Mouse (Mus musculus): ENCODE measurements around the gene Cacnb4.
A peak's percentile ranks its signal among the peaks of the same experiment; 100 is the strongest.

Cacnb4 gene

DNA sequence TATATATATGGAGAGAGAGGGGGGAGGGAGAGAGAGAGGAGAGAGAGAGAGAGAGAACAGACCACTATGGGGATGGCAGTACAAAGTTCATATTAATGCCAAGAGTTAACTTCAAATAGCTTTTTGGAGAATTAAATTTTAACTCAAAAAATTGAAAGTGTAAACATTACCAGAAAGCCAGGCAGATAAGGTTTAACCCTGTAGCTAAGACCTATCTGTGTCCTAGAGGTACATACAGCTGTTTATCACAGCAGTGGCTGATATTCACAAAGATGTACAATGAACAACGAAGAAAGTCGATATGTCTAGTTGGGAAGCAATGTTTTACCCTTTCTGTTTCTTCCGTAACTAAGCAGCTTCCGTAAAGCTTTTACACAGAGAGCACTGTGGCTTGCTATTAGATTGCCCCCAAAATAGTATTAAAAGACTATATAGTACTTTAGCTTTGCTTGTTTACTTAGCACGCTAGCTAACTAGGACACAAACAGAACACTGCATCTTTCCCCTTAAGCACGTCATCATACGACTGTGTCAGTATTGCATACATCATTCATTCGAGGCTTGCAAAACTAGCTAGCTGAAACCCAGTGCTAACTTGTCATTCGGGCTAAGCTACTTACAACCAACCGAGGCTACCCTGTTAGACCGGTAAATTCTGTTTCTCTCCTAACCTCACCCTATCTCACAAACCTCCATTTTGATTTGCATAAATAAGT lies 72.5 kb downstream of the Cacnb4 start:
- DNase-seq, result no peak

DNA sequence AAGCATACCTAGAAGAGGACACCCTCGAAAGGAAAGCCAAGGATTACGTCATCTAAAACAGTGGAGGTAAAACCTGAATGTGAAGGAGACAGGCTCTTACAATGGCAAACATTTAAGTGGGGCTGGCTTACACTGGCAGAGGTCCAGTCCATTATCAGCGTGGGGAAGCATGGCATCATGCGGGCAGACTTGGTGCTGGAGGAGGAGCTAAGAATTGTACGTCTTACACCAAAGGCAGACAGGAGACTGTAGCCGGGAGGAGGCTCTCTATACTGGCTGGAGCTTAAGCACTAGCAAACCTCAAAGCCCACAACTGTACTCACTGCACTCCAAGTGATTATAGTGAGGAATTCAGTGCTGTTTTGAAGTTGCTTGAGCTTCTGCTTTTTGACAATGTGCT lies 73.2 kb downstream of the Cacnb4 start:
- peak; percentile 63 for DNase-seq

DNA sequence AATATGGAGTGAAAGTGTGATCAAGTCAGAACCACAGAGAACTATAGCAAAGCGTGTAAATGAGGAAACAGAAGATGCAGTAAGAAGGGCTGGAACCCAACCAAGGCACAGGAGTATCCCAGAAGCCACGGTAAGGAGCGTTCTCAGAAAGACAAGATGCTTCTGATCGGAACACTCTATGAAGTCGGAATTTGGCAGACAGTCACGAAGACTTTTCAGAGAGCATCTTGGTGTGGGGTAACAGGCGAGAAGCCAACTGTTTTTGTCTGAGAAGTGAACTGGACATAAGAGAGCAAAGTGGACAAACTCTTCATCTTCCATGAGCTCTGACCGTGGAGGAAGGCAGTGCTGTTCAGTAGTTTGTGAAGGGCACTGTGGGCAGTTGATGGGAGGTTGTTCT lies 73.7 kb downstream of the Cacnb4 start:
- DNase-seq, result peak; percentile 32

DNA sequence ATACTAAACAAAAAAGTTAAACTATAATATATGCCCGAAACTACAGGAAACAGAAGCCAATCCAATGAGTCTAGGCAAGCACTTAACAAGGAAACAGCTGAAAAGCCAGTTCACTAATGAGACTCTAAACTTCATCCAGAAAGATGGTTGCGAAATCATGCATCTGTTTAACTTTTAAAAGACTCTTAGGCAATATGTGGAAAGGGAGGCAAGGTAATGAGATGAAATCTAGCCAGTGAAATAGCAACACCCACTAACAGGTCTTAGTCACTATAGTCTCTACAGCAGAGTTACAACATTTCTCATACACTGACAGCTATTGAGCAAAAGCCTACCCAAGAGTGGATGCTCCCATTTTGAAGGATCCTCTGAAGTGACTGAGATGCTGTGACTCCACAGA lies 74.4 kb downstream of the Cacnb4 start:
- peak; percentile 28 for DNase-seq

DNA sequence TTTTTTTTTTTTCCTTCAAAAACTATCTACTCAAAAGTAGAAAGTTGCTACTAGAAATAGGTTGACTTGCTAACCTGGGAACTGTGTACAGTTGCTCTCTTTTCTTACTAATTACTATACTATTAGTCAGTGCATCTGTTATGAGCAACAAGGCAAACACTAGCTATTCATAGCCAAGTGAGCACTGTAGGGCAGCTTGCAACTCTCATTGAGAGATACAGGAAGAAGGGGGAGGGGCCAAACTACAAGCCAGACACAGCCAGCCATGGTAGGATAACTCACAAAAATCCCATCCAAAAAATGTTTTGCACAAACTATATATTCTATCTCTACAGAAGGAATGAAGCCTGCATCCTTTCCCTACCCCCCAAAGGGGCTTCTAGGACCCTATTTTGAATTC lies 79.1 kb downstream of the Cacnb4 start:
- DNase-seq, result no peak

DNA sequence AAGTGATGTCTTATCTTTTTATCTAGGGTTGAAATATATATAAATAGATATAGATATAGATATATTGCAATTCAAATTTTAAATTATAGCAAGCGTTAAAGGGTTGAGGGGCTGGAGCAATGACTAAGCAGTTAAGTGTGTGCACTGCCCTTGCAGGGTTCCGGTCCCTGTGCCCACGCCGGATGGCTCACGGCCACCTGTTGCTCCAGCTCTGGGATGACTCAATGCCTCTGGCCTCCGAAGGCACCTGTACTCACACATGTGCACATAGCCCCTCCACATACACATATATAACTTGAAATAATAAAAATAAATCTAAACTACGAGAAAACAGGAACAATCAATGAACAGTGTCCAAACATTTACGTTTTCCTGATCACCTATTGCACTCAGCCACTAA lies 82.8 kb downstream of the Cacnb4 start:
- DNase-seq, result no peak

DNA sequence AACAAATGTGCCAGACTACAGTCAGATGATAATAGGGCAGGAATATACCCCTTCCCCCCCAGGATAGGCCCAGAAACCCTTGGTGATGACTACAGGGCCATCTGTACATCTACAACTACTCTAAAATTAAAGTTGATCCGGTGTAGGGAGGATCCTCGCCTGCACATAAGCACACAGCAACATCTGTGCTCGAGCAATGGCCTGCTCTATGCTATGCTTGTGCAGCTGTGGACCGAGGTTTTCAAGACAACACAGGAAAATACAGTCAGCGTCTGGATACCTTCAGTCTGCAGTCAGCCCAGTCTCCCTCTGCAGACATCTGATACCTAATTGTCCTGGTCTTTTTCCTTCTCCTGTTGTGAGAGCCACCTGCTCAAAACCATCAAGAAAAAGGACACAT lies 83.4 kb downstream of the Cacnb4 start:
- no peak for DNase-seq

DNA sequence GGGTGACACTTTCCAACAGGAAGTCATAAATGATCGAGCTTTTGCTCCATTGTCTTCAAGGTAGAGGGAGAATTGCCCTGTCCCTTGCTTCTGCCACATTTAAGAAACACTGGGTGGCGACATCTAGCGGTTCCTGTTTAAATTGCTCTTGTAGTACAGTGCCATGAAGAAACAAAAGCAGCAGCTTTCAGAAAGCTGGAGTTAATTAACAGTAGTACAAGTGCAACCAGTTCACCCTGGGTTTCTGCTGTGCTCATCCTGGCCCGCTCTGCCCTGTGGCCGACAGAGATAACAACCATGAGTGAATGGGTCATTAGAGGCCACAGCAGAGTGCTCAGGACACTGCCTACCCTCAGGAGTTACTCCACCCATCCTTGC lies 85.7 kb downstream of the Cacnb4 start:
- DNase-seq, result peak; percentile 85

DNA sequence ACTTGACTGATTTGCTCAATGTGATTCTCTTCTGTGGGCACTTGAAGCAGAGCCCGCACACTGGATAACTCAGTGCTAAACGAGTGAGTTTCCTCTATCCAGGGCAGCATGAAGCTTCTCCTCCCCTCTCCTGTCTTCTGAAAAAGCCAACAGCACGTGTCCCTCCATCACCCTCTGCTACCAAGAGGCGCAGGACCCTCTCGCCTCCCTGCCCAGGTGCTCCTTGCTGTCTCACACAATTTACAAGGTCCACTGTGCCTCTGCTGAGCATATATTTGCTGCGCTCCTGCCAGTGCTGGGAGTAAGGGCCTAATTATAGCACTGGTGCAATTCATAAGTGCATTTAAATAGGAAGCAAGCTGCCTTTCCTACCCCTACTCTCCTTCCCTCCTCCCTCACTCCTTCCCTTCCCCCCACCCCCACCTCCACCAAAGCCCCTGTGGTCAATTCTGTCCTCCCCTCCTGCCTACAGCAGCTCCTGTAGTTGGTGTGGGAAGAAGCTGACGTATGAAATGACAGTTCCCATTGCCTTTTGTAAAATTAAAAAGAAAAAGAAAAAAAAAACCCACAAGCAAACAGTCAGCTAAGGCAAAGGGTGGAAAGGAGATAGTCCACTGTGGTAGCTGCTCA lies 86.2 kb downstream of the Cacnb4 start:
- no peak for DNase-seq

DNA sequence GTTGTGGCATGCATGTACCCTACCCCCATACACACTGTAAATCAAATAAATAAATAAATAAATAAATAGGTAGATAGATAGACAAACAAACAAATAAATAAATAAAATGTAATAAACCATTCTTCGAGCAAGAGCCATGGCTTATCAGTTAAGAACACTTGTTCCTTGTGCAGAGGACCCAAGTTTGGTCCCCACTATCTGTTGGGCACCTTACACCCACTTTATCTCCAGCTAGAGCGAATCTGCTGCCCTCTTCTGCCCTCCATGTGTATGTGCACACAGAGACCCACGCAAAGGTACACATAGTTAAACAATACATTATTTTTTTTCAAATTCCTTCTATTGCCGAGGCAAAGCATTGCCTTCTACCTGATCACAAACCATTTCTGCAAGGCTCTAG lies 87.1 kb downstream of the Cacnb4 start:
- no peak for DNase-seq

DNA sequence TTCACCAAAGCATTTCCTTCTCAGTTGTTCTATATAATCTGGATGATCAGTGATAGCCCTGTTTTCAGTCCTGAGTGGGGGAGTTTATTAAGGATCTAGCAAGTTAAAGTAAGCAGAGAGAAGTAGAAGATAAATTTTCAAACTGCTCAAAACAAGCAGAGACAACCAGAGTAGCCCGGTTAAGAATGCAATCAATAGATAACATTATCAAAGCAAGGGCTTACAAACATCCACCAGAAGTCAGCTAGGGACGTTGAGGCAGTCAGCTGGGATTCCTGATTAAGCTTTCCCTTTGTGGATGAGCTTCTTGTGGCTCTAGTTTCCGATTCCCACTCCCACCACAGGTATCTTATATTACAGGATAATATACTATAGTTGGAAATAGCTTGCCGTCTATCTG lies 91.2 kb downstream of the Cacnb4 start:
- DNase-seq, result no peak

DNA sequence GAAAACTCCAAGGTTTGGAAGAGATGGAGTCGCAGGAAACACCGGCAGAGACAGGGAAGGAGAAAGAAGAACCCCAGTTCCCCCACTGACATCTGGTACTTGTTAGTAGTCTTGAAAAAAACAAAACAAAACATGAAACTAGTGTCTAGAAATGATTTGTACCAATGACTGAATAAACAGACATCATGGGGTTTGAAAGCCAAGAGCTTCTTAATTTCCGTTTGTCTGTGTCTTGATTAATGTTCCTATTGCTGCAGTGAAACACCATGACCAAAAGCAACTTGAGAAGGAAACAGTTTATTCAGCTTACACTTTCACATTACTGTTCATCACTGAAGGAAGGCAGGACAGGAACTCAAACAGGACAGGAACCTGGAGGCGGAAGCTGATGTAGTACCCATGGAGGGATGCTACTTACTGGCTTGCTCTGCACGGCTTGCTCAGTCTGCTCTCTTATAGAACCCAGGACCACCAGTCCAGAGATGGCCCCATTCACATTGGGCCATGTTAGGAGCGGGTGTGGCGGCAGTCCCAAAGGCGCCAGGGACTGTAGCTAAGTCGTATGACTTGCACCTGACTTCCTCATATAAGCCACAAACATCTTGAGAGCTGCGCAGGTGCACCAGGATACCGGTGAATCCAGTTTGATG lies 95.4 kb downstream of the Cacnb4 start:
- DNase-seq, result no peak

DNA sequence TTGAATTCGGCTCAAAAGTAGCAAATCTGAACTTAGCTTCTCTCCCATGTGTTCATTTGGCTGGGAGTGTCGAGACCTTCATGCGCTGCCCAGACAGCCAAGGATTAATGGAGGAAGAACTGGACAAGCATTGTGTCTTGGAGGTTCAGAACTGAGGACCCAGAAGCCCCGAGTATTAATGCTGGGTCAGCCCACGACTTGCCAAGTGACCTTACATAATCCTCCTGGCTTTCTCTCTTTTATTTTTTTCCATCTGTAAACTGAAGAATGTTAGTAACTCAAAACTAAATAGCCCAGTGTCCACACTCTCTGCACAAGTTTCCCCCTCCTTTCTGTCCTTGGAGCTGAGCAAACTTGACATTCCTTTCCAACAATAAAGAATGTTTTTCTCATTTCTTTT lies 95.9 kb downstream of the Cacnb4 start:
- DNase-seq, result peak; percentile 49

DNA sequence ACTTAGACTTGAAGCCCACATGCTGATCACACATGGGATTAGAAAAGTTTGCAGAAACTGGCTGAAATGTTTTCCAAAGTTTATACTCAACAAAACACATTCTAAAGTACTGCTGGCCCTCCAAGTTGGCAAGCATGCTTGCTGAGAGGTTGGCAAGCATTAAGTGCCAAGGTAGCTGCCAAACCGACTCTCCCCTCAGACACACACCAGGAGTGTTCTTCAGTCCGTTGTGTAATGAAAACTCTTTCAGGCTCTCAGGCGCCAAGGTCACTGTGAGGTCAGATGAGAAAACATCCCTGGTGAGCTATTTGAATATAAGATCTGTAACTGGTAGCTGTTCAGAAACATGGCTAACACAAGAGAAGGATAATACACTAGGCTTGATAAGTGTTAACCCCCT lies 97.8 kb downstream of the Cacnb4 start:
- peak; percentile 74 for DNase-seq

DNA sequence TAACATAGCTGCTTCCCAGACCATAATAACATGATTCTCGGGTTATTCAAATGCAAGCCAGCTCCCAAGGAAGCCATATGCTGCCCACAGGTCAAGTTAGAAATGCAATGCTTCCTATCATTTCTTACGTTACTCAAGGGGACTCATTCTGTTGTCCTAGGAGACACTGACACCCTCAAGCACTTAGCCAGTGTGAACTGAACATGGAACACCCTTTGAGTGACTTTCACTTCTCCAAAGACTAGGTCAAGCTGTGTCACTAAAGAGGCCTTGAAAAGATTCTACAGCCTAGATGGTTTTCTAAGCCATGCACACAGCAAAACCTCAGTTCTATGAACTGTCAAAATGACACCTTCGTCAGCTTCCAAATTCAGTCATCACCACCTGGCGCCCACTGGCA lies 98.9 kb downstream of the Cacnb4 start:
- DNase-seq, result no peak

DNA sequence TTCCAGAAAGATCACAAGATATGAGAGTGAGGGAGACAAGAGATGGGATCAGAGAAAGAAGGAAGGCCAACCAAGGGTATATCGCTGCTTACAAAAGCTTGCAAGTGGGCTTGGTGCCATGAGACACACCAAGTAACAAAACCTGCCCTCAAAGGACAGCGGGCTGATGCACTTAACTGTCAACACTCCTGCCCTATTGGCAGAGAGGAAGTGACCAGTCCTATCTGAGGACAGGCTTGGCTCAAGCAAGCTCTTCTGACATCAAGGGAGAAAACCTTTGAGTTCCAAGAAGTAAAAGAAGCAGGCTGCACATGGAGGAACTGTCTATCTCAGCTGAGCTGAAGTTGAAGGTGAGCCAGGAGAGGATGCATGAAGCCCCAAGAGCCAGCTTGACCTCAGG lies 100.1 kb downstream of the Cacnb4 start:
- no peak for DNase-seq

DNA sequence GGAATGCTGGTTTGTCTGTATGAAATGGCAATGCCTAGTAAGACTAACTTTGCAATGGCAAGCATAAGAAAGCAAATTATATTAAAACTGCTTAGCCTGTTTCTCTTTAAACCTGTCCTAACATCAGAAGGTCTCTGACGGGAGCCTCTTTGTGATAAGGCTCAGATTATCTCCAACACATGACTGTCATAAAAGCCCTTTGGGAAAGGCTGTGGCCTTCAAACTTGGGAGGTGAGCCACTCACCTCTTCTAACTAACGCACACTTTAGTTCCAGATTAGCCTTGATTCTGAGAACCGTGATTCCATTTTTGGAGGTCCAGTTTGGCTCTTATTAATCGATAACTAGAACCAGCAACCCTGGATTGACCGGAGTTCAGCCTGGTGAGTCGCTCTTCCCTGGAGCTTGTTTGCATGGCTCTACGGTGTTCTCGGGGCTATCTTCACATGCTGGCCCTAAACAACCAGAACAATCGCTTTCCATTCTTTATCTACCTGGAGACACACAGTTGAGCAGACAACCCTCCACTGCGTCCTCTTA lies 100.9 kb downstream of the Cacnb4 start:
- no peak for DNase-seq

DNA sequence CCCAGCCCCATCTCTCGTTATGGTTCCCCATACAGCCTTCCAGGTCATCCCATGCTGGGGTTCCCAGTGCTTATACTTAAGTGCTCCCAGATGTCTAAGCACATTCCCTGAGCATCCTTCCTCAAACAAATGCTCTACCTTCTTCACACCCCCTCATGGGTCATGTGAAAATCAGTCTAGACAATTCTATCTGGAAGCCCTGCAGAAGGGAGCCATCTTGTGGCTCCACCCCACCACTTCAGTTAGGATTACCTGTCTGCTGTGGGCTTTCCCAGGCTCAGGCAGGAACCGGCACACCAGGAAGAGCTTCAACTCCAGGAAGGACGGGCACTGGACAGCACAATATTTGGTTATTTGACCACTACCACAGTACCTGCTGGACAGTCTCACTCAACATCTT lies 101.7 kb downstream of the Cacnb4 start:
- DNase-seq, result no peak

DNA sequence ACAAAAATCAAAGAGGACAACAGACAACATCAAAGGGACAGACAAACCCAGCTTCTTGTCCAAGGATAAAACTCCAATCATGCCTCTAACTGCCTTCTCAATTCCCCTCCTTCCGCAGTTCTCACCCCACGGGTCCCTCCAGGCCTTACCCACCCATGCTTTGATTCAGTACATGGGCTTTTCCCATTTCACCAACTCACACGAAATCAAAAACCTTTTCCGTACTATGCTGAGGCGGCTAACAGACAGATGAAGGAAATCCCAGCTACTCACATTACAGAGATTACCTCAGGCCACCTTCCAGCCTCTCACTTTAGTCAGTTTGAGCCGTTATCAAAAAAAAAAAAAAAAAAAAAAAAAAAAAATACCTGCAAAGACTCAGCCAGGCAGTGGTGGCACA lies 104.4 kb downstream of the Cacnb4 start:
- no peak for DNase-seq

DNA sequence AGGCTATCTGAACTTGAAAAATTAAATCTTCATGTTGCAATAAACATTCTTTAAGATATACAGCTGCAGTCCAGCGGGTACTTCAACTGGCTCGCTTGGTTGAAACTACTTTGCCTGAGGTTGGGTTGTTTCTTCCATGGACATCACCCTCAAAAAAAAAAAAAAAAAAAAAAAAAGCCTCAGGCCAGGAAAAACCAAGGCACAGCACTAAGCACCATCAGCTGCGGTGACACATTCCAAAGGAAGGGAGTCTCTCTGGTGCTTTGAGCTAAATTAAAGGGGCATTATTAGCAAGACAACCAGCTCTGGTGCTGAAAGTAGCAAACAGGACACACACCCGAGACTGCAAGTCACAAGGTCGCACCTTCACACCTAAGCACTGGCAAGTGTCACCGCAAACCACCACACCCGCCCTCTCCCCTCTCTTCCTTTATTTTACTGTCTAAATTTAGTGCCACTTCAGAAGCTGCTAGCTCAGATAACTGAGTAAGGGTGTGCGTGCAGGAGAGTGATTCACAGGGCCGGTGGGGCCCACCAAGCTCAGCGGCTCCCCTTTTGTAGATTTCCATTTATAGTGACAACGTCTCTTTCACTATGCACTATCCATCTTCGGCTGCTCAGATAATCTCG lies 105.2 kb downstream of the Cacnb4 start:
- no peak for DNase-seq

DNA sequence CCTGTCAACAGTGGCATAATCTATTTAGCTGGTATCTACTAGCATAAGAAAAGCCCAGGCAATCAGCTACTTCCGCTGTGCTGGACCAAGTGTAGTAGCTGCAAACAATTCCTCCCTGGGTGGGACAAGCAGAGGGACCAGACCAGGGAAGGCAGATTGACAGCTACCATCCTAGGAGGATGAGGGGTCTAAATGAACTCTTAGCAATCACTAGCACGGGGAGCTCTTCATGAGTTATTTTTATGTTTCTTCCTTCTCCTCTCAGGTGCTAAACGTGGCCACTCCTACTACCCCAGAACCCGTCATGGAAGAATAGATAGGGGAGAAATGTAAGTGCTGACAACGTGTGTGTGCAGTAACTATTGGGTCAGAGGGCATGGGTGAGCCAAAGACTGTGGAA lies 105.8 kb downstream of the Cacnb4 start:
- no peak for DNase-seq

DNA sequence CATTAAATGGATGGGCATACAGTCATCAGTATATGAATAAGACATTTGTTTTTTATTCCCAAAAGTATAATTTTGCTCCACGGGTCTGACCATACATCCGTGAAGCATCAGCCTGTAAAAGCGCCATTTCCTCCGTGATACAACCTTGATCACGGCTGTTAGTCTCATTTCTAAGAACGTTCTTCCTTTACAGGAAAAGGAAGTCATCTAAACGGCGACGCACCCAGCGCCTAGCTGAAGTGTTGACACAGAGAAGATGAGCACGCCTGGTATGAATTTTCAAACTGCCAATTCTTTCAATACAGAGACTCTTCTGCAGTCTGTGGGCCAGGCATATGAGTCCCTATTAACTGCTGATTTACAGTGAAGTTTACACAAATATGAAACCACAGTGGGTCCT lies 106.5 kb downstream of the Cacnb4 start:
- DNase-seq, result no peak

DNA sequence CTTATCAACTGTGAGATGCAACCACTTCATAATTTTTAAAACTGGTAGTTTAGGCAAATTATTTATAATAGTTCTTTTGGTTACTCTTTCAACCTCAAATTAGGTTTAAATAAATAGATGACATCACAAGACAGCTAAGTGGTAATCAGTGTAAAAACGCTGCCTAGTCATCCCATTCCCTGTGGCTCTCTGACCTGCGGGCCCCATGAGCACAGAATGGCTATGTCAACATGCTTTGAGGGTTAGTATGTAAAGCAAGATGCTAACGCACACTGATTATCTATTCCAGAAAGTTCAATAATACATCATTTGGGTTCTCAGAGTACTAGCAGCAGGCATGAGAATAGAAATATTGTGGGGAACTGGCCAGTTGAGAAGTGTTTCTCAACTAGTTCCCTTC lies 108.5 kb downstream of the Cacnb4 start:
- no peak for DNase-seq

DNA sequence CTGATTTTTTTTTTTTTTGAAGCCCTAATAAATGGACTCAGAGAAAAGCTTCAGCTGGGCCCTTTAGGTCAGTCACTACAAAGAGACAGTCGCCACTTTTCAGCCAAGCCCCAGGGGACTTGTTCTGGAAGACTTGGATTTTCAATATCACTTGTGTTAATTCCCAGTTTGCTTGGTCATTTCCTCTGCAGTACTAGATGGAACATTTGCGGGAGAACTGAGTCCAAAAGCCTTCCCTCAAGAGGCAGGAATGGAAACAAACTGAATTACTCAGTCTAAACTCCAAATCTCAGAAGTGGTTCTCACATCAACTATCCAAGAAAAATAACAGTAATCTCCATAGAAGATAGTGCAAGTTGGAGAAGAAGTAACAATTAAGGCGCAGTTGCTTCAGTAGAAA lies 109.2 kb downstream of the Cacnb4 start:
- no peak for DNase-seq

All from lung, postnatal 10 days (tissue).